Mouse (Mus musculus): ENCODE results near the gene Thtpa. TPM values are rescaled to one million over a fixed set of nuclear protein-coding genes. Genes with fewer than 3 reads are reported as not detected.

The Thtpa gene
- total and polyA plus RNA-seq, 3 experiments, result 9.0 to 13.2 TPM; not detected in 1

DNA sequence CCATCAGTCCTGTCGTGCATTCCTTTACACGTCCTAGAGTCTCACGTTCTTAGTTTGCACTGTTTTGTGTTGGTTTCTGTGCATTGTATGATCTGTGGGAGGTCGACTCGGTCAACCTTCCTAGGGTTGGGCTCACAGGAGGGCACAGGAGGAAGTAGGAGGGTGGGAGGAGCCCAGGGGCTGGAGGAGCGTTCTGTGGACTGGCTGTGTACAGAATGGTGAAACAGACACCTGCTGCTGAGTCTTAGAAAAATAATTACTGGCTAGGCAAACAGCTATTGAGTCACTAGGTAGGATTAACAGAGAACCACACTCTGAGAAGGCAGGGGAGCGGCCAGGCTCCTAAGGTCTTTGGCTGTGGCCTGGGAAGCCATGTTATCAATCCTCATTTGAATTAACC lies 44.7 kb downstream of the Thtpa start:
- no peaks in the 10 kb centered on the region for H3K36me3 ChIP-seq (ENCODE audit: control insufficient read depth in 1 of 2, insufficient read depth in 2 of 2, low read length in 2 of 2)
- H3K4me1 ChIP-seq (ENCODE audit: control insufficient read depth in 1 of 2, insufficient read depth in 2 of 2, low read length in 2 of 2), result no peaks in the 10 kb centered on the region
- no peaks in the 10 kb centered on the region for H3K9me3 ChIP-seq (replicated peaks; ENCODE audit: insufficient read depth, low read length)
- no peak overlapping the region for H3K4me3 ChIP-seq (ENCODE audit: control insufficient read depth in 1 of 2, insufficient read depth in 1 of 2, low read depth in 2 of 2, low read length in 2 of 2)
- DNase-seq (ENCODE audit: low read depth, low spot score), result no peak
- no peak overlapping the region for H3K27ac ChIP-seq (ENCODE audit: control insufficient read depth, low read depth, low read length)
- no peak for TF ChIP-seq ZNF384 (IDR thresholded peaks at IDR 0.05; ENCODE audit: low read depth, low read length)
- TF ChIP-seq RCOR1 (IDR thresholded peaks at IDR 0.05; ENCODE audit: low read depth, low read length), result no peak
- TF ChIP-seq RAD21 (IDR thresholded peaks at IDR 0.05; ENCODE audit: low read depth, low read length), result no peak
- no peak overlapping the region for H3K9ac ChIP-seq (ENCODE audit: control insufficient read depth, low read depth, low read length, poor library complexity, severe bottlenecking)
- no peaks in the 10 kb centered on the region for H3K79me2 ChIP-seq (ENCODE audit: control insufficient read depth, insufficient read depth, low read length, poor library complexity)
- peaks cover 10 to 16% of the 10 kb centered on the region in 2 experiments for H3K27me3 ChIP-seq (ENCODE audit: control insufficient read depth in 1 of 2, insufficient read depth in 2 of 2, low read length in 2 of 2)

DNA sequence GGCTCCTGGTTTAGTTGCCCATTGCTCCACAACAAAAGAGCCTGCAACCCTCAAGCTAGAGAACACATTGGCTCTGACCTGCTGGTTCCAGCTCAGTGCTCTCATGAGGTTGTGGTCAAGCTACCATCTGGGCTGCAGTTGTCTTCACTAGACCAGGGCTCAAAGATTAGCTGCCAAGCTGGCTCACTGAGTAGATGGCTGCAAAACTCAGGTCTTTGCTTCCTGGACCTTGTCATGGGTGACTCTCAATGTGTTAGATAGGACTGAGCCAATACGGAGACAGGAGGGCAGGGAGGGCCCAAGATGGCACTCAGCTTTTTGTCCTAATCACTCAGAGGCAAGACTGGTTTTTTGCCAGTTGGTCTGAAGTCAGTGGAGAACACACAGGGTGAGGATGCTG lies 51.7 kb downstream of the Thtpa start:
- Histone ChIP-seq H3K27me3 (ENCODE audit: control insufficient read depth in 1 of 2, insufficient read depth in 2 of 2, low read length in 2 of 2) (peaks cover 2 to 4% of the 10 kb centered on the region in 2 experiments), H3K4me1 (ENCODE audit: control insufficient read depth in 1 of 2, insufficient read depth in 2 of 2, low read length in 2 of 2) (no peaks in the 10 kb centered on the region; a peak in 1 of 4 replicates), H3K27ac (ENCODE audit: control insufficient read depth, low read depth, low read length) (no peak overlapping the region), H3K4me3 (ENCODE audit: control insufficient read depth in 1 of 2, insufficient read depth in 1 of 2, low read depth in 2 of 2, low read length in 2 of 2) (no peak overlapping the region), H3K9me3 (replicated peaks; ENCODE audit: insufficient read depth, low read length) (no peaks in the 10 kb centered on the region), H3K9ac (ENCODE audit: control insufficient read depth, low read depth, low read length, poor library complexity, severe bottlenecking) (no peak overlapping the region), H3K79me2 (ENCODE audit: control insufficient read depth, insufficient read depth, low read length, poor library complexity) (no peaks in the 10 kb centered on the region), H3K36me3 (ENCODE audit: control insufficient read depth in 1 of 2, insufficient read depth in 2 of 2, low read length in 2 of 2) (no peaks in the 10 kb centered on the region)
- no peak for TF ChIP-seq NELFE (IDR thresholded peaks at IDR 0.05; ENCODE audit: low read depth, low read length)
- TF ChIP-seq RAD21 (IDR thresholded peaks at IDR 0.05; ENCODE audit: low read depth, low read length), result no peak
- TF ChIP-seq ZNF384 (IDR thresholded peaks at IDR 0.05; ENCODE audit: low read depth, low read length), result no peak
- TF ChIP-seq ETS1 (IDR thresholded peaks at IDR 0.05; ENCODE audit: low read depth, low read length), result no peak
- no peak for TF ChIP-seq NRF1 (IDR thresholded peaks at IDR 0.05; ENCODE audit: insufficient read depth, low read depth, low read length, poor library complexity, severe bottlenecking)
- TF ChIP-seq MAFK (IDR thresholded peaks at IDR 0.05; ENCODE audit: borderline replicate concordance, low read depth, low read length), result no peak
- no peak for TF ChIP-seq HCFC1 (IDR thresholded peaks at IDR 0.05; ENCODE audit: low read depth, low read length)
- no peak for TF ChIP-seq CHD1 (IDR thresholded peaks at IDR 0.05; ENCODE audit: low read depth, low read length)
- no peak for TF ChIP-seq ELF1 (IDR thresholded peaks at IDR 0.05; ENCODE audit: low read depth, low read length)
- TF ChIP-seq TAL1 (IDR thresholded peaks at IDR 0.05; ENCODE audit: low read length), result no peak
- no peak for TF ChIP-seq UBTF (IDR thresholded peaks at IDR 0.05; ENCODE audit: borderline replicate concordance, insufficient read depth, low read depth, low read length)
- TF ChIP-seq GATA1 (IDR thresholded peaks at IDR 0.05; ENCODE audit: low read depth, low read length), result no peak
- no peak for TF ChIP-seq MEF2A (IDR thresholded peaks at IDR 0.05; ENCODE audit: extremely low read depth, insufficient replicate concordance, low read depth, low read length, poor library complexity, severe bottlenecking)
- TF ChIP-seq MAX (IDR thresholded peaks at IDR 0.05; ENCODE audit: low read length), result no peak
- DNase-seq (ENCODE audit: low read depth, low spot score), result no peak

Data from MEL (cell line).